Mouse (Mus musculus) liver, embryonic 16.5 days (tissue): Measurements from ENCODE around the gene Gm42906. TPM values are rescaled to one million over a fixed set of nuclear protein-coding genes. Genes with fewer than 3 reads are reported as not detected.

Source experiments
- ATAC-seq: fragments of 200-750 bp; cut with Nextera tagmentation; 2 replicates; pipeline ENCODE4 v1.8.0; 2017; ENCODE audit warnings: low read depth, mild to moderate bottlenecking, moderate number of reproducible peaks, moderate library complexity
- H3K27ac ChIP-seq: fragments of 300-500 bp; sonication (generic); 2 replicates; pipeline ENCODE4 v1.5.1; 2014; ENCODE audit warnings: mild to moderate bottlenecking, low read length
- H3K27me3 ChIP-seq: fragments of 300-500 bp; sonication (generic); 2 replicates; pipeline ENCODE4 v1.6.1; 2014; ENCODE audit warnings: low read depth, low read length, mixed read lengths; ENCODE audit not compliant: control insufficient read depth, insufficient read depth
- H3K36me3 ChIP-seq: fragments of 300-500 bp; sonication (generic); 2 replicates; pipeline ENCODE4 v1.6.1; 2014; ENCODE audit warnings: mild to moderate bottlenecking; ENCODE audit not compliant: control insufficient read depth, insufficient read depth
- H3K4me1 ChIP-seq: fragments of 300-500 bp; sonication (generic); 2 replicates; pipeline ENCODE4 v1.6.1; 2014; ENCODE audit warnings: low read depth, low read length, mixed read lengths; ENCODE audit not compliant: control insufficient read depth
- H3K4me2 ChIP-seq: fragments of 300-500 bp; sonication (generic); 2 replicates; pipeline ENCODE4 v1.6.1; 2014; ENCODE audit warnings: low read depth, low read length, mixed read lengths
- H3K4me3 ChIP-seq: fragments of 300-500 bp; sonication (generic); 2 replicates; pipeline ENCODE4 v1.5.1; 2014; ENCODE audit warnings: low read depth, mild to moderate bottlenecking, low read length
- H3K9ac ChIP-seq: fragments of 300-500 bp; sonication (generic); 2 replicates; pipeline ENCODE4 v1.6.1; 2014; ENCODE audit warnings: low read depth, low read length
- H3K9me3 ChIP-seq: fragments of 300-500 bp; sonication (generic); replicated peaks from 2 replicates; pipeline ENCODE4 v1.6.1; 2016; ENCODE audit warnings: low read length; ENCODE audit not compliant: control insufficient read depth
- WGBS: fragments of 180-500 bp; shearing (Covaris S2); extraction: QIAGEN DNeasy Blood & Tissue Kit; methylation state at CpG from one replicate; pipeline ENCODE4 v1.1.7; 2014; ENCODE audit not compliant: insufficient replicate concordance; 5-methylcytosine and 5-hydroxymethylcytosine counted together
- polyA plus RNA-seq: library from polyadenylated mRNA; unstranded; fragments of >200 nt; fragmentation: Nextera tagmentation; extraction: Ambion mirVana; gene quantifications from 2 replicates; pipeline ENCODE4 v1.2.1, GENCODE M21; 2015

Gene Gm42906
- polyA plus RNA-seq, 1 experiment from 2014 or later, result not detected

DNA sequence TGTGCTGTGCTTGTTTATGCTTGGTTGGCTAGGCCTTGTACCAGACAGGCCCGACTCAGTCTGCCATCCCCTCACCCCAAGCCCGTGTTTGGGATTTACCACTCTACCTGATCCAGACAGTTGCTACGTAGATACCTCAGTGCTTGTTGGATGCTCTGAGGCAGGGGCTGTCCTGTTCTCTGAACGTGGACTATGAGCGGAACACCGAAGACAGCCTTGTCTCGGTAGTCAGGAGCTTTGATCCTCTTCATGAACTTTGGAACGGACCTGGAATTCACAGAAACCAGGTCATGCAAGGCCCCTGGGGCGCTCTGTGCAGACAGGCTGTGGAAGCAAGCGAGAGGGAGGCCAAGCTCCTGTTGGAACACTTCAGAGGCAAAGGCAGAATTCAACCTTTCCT, 368.6 kb downstream of the Gm42906 start:
- Histone ChIP-seq H3K36me3 (peaks cover 16% of the 10 kb centered on the region), H3K4me3 (no peak overlapping the region), H3K9ac (no peak overlapping the region), H3K4me2 (no peak overlapping the region), H3K4me1 (no peaks in the 10 kb centered on the region), H3K27me3 (no peaks in the 10 kb centered on the region), H3K9me3 (peaks cover 4% of the 10 kb centered on the region; the same call in 1 of the 2 replicates), H3K27ac (no peak overlapping the region)
- 63% methylated on average over 10 of the region's 10 CpGs for WGBS
- ATAC-seq, result peak; percentile 50; the same call in 1 of the 2 replicates

DNA sequence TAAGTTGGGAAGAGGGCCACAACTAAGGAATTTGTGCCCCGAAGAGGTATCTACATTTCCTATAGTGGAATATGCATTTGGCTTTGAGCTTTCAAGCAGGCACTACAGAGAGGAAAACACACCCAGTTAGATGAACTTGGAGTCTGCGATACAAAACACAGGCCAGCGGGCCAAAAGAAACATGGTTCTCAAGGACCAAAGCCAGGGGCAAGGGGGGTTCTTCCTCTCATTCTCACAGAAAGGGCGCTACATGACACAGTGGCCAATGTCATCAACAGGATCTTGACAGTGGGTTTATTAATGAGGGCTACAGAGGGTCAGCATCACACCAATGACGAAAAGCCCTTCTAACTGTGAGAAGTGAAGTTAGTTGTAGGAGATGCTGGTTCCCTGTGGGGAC, 370.2 kb downstream of the Gm42906 start:
- H3K4me2 ChIP-seq, result no peak overlapping the region
- no peak for ATAC-seq
- peaks cover 4% of the 10 kb centered on the region; the same call in 1 of the 2 replicates for H3K9me3 ChIP-seq

DNA sequence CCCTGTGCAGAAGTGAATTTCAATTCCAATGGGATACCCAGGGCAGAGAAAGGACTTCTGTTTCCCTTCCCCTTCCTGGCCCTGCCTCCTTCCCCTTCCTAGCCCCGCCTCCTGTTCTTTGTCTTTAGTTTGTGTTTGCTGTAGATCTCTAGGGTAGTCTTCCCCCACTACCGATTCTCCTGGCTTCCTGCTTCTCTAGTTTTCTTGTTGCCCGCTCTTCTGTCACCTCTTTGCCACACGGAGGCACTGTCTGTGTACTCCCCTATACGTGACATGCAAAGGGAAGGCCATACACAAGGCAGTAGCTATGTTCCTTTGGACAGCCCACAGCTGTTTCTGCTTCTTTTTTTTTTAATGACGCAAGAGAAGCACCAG, 371.1 kb downstream of the Gm42906 start:
- H3K27ac ChIP-seq, result no peak overlapping the region
- peaks cover 3% of the 10 kb centered on the region; the same call in 1 of the 2 replicates for H3K9me3 ChIP-seq
- no peaks in the 10 kb centered on the region for H3K27me3 ChIP-seq
- H3K4me1 ChIP-seq, result no peaks in the 10 kb centered on the region
- H3K9ac ChIP-seq, result no peak overlapping the region
- no peak overlapping the region for H3K4me3 ChIP-seq
- WGBS, result 22% methylated on average over 6 of the region's 6 CpGs
- no peak overlapping the region for H3K4me2 ChIP-seq
- ATAC-seq, result peak; percentile 53
- H3K36me3 ChIP-seq, result peaks cover 8% of the 10 kb centered on the region

More for the DNA sequence above, 370.2 kb downstream of the Gm42906 start:
- Histone ChIP-seq H3K4me3 (no peak overlapping the region), H3K27me3 (no peaks in the 10 kb centered on the region), H3K9ac (no peak overlapping the region), H3K27ac (no peak overlapping the region), H3K4me1 (no peaks in the 10 kb centered on the region), H3K36me3 (peaks cover 10% of the 10 kb centered on the region)
- 73% methylated on average over 5 of the region's 5 CpGs for WGBS

DNA sequence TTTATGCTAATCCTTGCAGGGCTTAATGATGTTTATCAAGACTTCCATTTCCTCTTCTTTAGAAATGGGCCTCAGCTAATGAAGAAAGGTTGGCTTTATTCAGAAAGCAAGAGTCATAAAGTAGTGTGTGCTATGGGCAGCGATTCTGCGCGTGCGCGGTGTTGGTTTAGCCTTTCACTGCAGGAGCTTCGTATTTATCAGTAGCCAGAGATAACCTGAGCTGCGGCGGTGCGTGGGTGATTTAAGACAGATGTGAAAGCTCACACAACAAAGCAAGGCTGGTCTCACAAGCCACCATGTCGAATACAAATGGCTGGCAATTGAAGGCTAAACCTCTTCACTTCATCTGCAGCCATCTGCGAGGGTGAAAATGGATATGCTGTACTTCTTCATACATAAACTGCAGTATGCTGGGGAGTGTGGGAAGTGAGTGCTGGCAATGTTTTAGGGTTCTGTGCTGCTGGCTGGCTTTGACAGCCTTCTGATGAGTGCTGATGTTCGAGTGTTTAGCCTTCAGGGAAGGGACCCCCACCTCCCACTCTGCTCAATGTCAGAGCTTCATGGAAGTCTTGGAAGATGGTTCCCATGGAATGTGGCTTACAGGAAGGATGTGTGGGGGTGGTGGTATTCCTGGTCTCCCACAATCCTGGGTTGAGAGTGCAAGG, 371.6 kb downstream of the Gm42906 start:
- Histone ChIP-seq H3K9ac (no peak overlapping the region), H3K4me3 (no peak overlapping the region), H3K27me3 (no peaks in the 10 kb centered on the region), H3K4me1 (no peaks in the 10 kb centered on the region), H3K27ac (no peak overlapping the region), H3K9me3 (no peaks in the 10 kb centered on the region), H3K36me3 (peaks cover 6% of the 10 kb centered on the region), H3K4me2 (no peak overlapping the region)
- peak; percentile 5; the same call in 1 of the 2 replicates for ATAC-seq
- 66% methylated on average over 12 of the region's 12 CpGs for WGBS

DNA sequence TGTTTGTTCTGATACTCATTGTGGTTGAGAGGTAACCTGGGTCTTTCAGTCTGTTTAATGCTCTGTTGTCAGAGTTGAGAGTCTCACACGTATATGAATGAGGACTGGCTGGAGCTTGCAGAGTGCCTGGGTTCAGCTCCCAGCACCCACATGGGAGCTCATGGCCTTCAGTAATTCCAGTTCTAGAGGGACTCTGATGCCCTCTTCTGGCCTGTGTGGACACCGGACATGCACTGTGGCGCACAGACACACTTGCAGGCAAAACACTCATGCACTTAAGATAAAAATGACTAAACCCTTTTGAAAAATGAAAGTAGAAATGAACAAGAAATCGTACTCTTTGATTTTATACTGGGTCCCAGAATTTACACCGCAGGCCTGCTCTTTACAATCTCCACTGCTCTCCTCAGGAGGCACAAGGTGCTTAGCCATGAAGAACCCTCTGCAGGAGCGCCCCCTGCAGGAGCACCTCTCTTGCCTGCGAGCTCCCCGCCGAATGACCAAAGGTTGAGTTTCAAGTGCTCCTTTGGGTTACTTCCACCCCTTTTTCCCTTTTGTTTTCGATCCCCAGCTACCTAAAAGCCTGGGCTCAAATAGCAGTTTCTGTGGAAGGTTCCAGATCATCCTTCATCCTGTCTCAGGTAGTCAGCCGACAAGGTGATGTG, 372.4 kb downstream of the Gm42906 start:
- 80% methylated on average over 11 of the region's 11 CpGs for WGBS
- Histone ChIP-seq H3K4me1 (no peaks in the 10 kb centered on the region), H3K4me2 (no peak overlapping the region), H3K27me3 (no peaks in the 10 kb centered on the region), H3K27ac (no peak overlapping the region), H3K4me3 (no peak overlapping the region), H3K9ac (no peak overlapping the region), H3K9me3 (no peaks in the 10 kb centered on the region), H3K36me3 (peaks cover 6% of the 10 kb centered on the region)
- no peak for ATAC-seq

DNA sequence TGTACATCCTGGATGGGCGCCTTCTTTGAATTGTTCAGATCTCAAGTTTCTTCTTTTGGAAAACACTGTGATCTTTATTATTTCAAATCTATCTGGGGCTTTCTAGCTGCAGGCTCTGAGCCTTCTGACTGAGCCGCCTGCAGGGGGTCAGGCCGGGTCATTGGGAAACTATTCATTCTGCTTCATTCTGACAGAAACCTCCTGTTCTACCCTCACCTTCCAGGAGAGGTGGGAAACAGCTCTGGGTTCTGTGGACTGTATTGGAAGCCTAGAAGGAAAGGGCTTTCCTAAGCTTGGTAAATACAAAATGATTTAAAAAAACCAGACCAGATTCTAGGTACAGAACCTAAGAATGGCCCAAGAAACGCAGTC, 373.2 kb downstream of the Gm42906 start:
- Histone ChIP-seq H3K27me3 (no peaks in the 10 kb centered on the region), H3K4me2 (no peak overlapping the region), H3K9me3 (no peaks in the 10 kb centered on the region), H3K9ac (no peak overlapping the region), H3K36me3 (peaks cover 6% of the 10 kb centered on the region), H3K4me3 (no peak overlapping the region), H3K4me1 (no peaks in the 10 kb centered on the region), H3K27ac (no peak overlapping the region)
- 57% methylated on average over 4 of the region's 4 CpGs for WGBS
- no peak for ATAC-seq

DNA sequence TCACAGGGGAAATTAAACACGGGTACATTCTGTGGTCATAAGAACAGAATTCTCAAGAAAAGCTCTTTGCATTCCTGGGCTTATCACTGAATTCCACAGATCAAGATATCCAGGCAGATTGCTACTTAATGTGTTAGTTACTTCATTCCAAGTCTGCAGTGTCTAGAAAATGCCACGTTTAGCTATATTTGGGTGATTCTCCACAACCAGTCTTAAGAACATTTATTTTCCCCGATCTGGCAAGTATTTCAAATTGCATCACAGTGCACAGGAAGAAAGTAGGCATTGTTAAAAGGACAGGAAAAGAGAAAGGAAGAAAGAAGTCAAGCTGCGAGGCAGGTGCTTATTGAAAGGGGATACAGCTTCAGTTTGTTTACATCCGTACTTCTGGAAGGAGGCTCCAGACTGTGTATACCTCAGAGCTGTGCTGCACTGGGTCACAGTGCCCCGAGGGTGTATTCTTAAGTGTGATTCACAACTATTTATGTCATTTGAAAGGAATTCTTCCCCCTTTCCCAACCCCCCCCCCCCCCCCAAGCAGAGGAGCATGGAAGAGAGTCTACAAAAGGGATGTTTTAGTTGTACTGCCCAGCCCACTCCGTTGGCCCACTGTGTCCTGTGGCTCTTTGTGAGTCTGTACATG, 373.7 kb downstream of the Gm42906 start:
- ATAC-seq, result no peak
- H3K36me3 ChIP-seq, result peaks cover 6% of the 10 kb centered on the region
- no peaks in the 10 kb centered on the region for H3K9me3 ChIP-seq
- no peaks in the 10 kb centered on the region for H3K27me3 ChIP-seq
- no peak overlapping the region for H3K27ac ChIP-seq
- WGBS, result 41% methylated on average over 7 of the region's 7 CpGs
- H3K4me2 ChIP-seq, result no peak overlapping the region
- H3K4me3 ChIP-seq, result no peak overlapping the region
- no peaks in the 10 kb centered on the region for H3K4me1 ChIP-seq
- no peak overlapping the region for H3K9ac ChIP-seq

DNA sequence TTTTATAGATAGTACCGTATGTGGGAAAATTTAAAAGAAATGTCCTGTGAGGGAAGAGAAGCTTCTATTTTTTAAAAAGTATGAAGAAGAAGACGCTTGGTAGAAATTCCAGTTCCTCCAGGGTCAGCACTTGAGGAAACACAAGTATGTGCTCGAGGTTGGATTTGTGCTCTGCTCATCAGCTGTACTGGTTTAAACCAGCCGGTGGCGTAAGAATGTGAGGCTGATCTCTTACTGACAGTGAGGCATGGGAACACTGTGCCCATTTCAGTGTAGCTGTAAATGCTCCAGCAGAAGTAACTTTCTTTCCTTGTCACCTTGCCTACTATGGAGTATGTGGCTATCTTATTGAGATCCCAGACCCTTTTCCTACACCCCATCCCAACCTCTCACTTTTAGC, 374.8 kb downstream of the Gm42906 start:
- Histone ChIP-seq H3K36me3 (peaks cover 6% of the 10 kb centered on the region), H3K4me3 (no peak overlapping the region), H3K27me3 (no peaks in the 10 kb centered on the region), H3K4me2 (no peak overlapping the region), H3K4me1 (no peaks in the 10 kb centered on the region), H3K27ac (no peak overlapping the region), H3K9me3 (no peaks in the 10 kb centered on the region), H3K9ac (no peak overlapping the region)
- no peak for ATAC-seq
- WGBS, result 69% methylated on average over 5 of the region's 5 CpGs

DNA sequence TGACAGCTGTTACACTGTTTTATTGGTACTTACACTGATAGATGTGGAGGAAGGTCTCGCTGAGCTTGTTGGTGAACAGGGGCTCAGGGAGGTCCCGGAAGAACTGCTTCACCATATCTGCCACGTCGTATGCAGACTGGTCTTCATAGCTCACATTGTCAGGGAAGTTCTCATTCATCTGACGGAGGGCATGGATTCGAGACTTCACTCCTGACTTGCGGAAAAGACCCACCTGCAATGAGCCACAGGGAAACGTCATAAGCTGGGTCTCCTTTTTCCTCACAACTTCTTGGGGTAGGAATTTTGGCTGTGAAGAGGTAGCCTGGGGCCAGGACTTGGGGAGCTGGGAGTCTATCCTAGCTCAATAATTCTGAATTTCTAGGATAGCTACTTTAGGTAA, 375.6 kb downstream of the Gm42906 start:
- Histone ChIP-seq H3K9ac (no peak overlapping the region), H3K4me2 (no peak overlapping the region), H3K4me1 (no peaks in the 10 kb centered on the region), H3K9me3 (no peaks in the 10 kb centered on the region), H3K27ac (no peak overlapping the region), H3K27me3 (no peaks in the 10 kb centered on the region), H3K4me3 (no peak overlapping the region), H3K36me3 (peaks cover 6% of the 10 kb centered on the region)
- WGBS, result 73% methylated on average over 8 of the region's 8 CpGs
- ATAC-seq, result no peak
